Mouse (Mus musculus) hindbrain, embryonic 12.5 days (tissue): ENCODE data around the gene Plppr2. TPM values are rescaled to one million over a fixed set of nuclear protein-coding genes. Genes with fewer than 3 reads are reported as not detected.

Source experiments
- ATAC-seq: fragments of 200-750 bp; cut with Nextera tagmentation; 2 replicates; pipeline ENCODE4 v1.8.0; 2017; ENCODE audit warnings: moderate TSS enrichment; ENCODE audit not compliant: low FRiP score
- H3K27ac ChIP-seq: fragments of 300-500 bp; sonication (generic); 2 replicates; pipeline ENCODE4 v1.5.1; 2016; ENCODE audit warnings: mild to moderate bottlenecking
- H3K27me3 ChIP-seq: fragments of 300-500 bp; sonication (generic); 2 replicates; pipeline ENCODE4 v1.6.1; 2016; ENCODE audit warnings: mild to moderate bottlenecking
- H3K36me3 ChIP-seq: fragments of 300-500 bp; sonication (generic); 2 replicates; pipeline ENCODE4 v1.6.1; 2016; ENCODE audit warnings: mild to moderate bottlenecking
- H3K4me1 ChIP-seq: fragments of 300-500 bp; sonication (generic); 2 replicates; pipeline ENCODE4 v1.6.1; 2016
- H3K4me2 ChIP-seq: fragments of 300-500 bp; sonication (generic); replicated peaks from 2 replicates; pipeline ENCODE4 v1.6.1; 2016; ENCODE audit warnings: mild to moderate bottlenecking
- H3K4me3 ChIP-seq: fragments of 300-500 bp; sonication (generic); 2 replicates; pipeline ENCODE4 v1.5.1; 2016; ENCODE audit warnings: mild to moderate bottlenecking
- H3K9ac ChIP-seq: fragments of 300-500 bp; sonication (generic); 2 replicates; pipeline ENCODE4 v1.6.1; 2016; ENCODE audit warnings: mild to moderate bottlenecking, moderate library complexity
- H3K9me3 ChIP-seq: fragments of 300-500 bp; sonication (generic); replicated peaks from 2 replicates; pipeline ENCODE4 v1.6.1; 2016; ENCODE audit warnings: mild to moderate bottlenecking
- WGBS: fragments of 180-500 bp; shearing (Covaris S2); methylation state at CpG from one replicate; pipeline ENCODE4 v1.1.7; 2016; 5-methylcytosine and 5-hydroxymethylcytosine counted together
- polyA plus RNA-seq: library from polyadenylated mRNA; unstranded; fragments of >200 nt; fragmentation: Nextera tagmentation; extraction: Ambion mirVana; gene quantifications from 2 replicates; pipeline ENCODE4 v1.2.1, GENCODE M21; 2016

The Plppr2 gene
- polyA plus RNA-seq, 1 experiment from 2014 or later = 48.3 TPM

DNA sequence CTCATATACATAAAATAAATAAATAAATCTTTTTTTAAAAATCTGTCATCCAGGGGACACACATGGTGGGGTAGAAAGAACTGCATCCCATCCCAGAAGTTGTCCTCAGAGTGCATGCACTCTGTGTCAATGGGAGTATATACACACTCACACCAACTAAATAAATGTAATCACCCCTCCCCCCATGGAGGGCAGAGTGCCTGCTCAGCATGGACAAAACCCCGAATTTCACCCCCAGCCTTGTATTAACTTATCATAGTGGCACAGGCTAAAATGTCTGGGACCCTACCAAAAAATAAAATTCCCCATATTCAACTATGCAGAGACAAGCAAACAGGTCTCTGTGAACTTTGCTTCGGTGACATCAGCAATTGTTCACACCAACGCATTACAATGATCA is 17.8 kb downstream of the Plppr2 start:
- H3K27me3 ChIP-seq = peaks cover 13% of the 10 kb centered on the region
- no peak overlapping the region for H3K27ac ChIP-seq
- 0 out of 2 replicates have a peak, but pooled peaks cover 3% of the 10 kb centered on the region for H3K9me3 ChIP-seq
- H3K4me2 ChIP-seq = peak overlapping the region; percentile 59; the same call in 1 of the 2 replicates
- no peaks in the 10 kb centered on the region for H3K36me3 ChIP-seq
- no peak overlapping the region for H3K4me3 ChIP-seq
- no peak overlapping the region for H3K9ac ChIP-seq
- 83% methylated on average over 3 of the region's 3 CpGs for whole genome bisulfite sequencing
- peaks cover 16% of the 10 kb centered on the region for H3K4me1 ChIP-seq
- ATAC-seq = no peak

DNA sequence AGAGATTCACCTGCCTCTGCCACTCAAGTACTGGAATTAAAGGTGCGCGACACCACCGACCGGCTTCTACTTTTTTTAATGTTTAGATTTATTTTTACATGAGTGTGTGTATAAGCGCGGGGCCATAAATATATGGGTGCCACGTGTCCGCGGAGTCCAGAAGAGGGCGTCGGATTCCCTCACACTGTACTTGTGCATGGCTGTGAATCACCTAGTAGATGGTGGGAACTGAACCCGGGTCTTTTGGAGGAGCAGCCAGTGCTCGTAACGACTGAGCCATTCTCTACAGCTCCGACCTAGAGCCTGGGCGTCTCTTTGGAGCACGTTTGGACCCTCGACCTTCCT is 18.4 kb downstream of the Plppr2 start:
- ATAC-seq = peak; percentile 72
- Histone ChIP-seq H3K27me3 (peaks cover 17% of the 10 kb centered on the region), H3K9me3 (0 out of 2 replicates have a peak, but pooled peaks cover 3% of the 10 kb centered on the region), H3K36me3 (no peaks in the 10 kb centered on the region), H3K9ac (peak overlapping the region; percentile 80), H3K4me3 (peak overlapping the region; percentile 65), H3K27ac (peak overlapping the region; percentile 92), H3K4me2 (peak overlapping the region; percentile 59), H3K4me1 (peaks cover 16% of the 10 kb centered on the region)
- 3% methylated on average over 18 of the region's 18 CpGs for WGBS

DNA sequence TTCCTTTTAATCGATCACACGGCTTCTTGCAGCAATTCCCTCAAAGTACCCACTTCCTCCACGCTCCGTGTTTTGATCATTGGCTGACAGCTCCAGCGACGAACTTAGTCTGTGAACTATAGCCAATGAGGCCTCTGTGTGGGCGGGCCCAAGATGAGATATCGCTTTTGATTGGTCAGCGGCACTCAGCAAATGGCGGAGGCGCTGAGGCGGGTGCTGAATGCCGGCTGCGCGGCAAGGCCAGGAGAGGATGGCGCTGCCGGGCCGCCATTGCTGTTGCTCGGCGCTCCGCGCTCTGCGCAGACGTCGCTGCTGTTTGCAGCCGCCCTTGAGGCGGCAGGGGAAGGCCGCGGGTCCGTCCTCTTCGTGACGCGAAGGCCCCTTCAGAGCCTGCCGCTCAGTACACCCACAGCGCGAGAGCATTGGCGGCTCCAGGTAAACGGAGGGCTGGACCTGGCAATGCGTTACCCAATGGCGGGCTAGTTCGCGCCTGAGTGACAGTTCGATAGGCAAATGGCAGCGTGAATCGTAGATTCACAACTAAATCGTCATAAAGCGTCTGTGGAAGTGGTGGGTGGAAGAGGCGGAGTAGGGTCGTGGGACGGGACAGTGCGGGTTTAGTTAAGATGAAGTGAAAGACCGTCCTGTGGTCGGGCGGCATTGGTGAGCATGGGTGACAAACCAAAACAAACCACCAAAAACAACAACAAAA is 18.9 kb downstream of the Plppr2 start, which contains the start of gene Swsap1:
Gene Swsap1, plus strand, starts transcription at position 186 of the 712 bp plus-strand sequence.
- peak within 1 kb of the TSS; percentile 92 for H3K27ac ChIP-seq
- H3K9me3 ChIP-seq = 0 out of 2 replicates have a peak, but pooled peaks cover 3% of the 10 kb centered on the region
- peak within 1 kb of the TSS; percentile 65 for H3K4me3 ChIP-seq
- peaks cover 16% of the 10 kb centered on the region for H3K4me1 ChIP-seq
- no peaks in the 10 kb centered on the region for H3K36me3 ChIP-seq
- under 1% methylated on average over 54 of the region's 54 CpGs for WGBS
- peak within 1 kb of the TSS; percentile 60 for H3K4me2 ChIP-seq
- ATAC-seq = peak; percentile 98
- peak within 1 kb of the TSS; percentile 80 for H3K9ac ChIP-seq
- peaks cover 20% of the 10 kb centered on the region for H3K27me3 ChIP-seq

DNA sequence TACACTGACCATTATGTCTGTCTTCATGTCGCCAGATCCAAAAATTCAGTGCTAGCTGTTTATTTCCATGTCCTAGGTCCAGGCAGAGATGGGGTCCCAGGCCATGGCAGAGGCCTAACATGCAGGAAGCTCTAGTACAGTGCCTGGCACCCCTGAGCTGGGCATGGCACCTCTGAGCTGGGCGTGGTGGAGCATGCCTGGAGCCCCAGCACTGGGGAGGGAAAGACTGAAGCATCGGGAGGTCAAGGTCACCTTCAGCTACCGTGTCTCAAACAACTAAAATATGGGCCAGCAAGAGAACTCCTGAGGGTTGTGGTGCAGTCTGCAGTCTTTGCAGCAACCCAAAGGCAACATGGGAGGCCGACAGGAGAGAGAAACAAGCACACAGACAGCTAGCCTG is 21.5 kb downstream of the Plppr2 start:
- ATAC-seq = no peak
- no peak overlapping the region for H3K9ac ChIP-seq
- H3K36me3 ChIP-seq = no peaks in the 10 kb centered on the region
- no peak overlapping the region for H3K27ac ChIP-seq
- 80% methylated on average over 5 of the region's 5 CpGs for WGBS
- no peaks in the 10 kb centered on the region for H3K9me3 ChIP-seq
- peaks cover 35% of the 10 kb centered on the region for H3K4me1 ChIP-seq
- H3K4me2 ChIP-seq = no peak overlapping the region
- no peak overlapping the region for H3K4me3 ChIP-seq
- peaks cover 46% of the 10 kb centered on the region for H3K27me3 ChIP-seq

DNA sequence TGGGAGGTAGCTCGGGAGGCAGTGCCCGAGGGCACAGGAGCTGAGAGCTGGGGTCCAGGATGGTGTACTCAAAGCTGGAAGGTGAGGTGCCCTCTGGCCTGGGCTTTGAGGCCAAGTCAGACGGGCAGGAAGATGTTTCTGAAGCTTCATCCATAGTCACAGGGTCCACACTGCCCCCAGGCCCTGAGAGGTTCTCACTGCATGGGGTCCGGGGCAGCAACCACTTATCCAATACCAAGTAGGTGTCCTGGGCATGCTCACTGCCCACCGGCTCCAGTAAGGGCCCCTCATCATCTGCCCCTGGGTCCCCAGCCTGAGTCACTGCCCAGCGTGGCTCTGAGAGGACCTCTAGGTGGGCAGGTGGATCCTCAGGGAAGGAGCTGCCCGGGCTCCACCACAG is 22.4 kb downstream of the Plppr2 start:
- H3K9me3 ChIP-seq = no peaks in the 10 kb centered on the region
- H3K4me3 ChIP-seq = no peak overlapping the region
- ATAC-seq = no peak
- no peak overlapping the region for H3K27ac ChIP-seq
- no peaks in the 10 kb centered on the region for H3K36me3 ChIP-seq
- peaks cover 33% of the 10 kb centered on the region for H3K4me1 ChIP-seq
- no peak overlapping the region for H3K9ac ChIP-seq
- H3K4me2 ChIP-seq = no peak overlapping the region
- WGBS = 95% methylated on average over 7 of the region's 7 CpGs
- H3K27me3 ChIP-seq = peaks cover 54% of the 10 kb centered on the region

DNA sequence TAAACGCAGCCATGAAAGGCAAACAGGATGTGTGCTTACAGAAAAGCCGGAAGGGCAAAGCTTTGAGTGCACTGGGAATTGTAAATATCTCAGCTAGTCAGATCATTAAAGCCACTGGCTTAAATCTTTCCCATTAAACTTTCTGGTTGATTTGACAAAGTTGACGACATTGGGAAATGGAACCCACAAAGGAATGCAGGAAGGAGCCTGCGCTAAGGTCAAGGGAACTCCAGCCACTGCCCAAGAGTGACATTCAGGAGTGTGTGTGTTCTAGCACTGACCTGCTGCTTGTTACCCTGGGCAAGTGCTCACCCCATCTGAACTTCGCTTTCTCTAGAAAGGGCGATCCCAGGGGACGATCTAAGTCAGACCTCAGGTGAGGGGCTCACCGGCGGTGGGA is 23.3 kb downstream of the Plppr2 start:
- no peak overlapping the region for H3K9ac ChIP-seq
- peaks cover 55% of the 10 kb centered on the region for H3K27me3 ChIP-seq
- H3K36me3 ChIP-seq = no peaks in the 10 kb centered on the region
- no peaks in the 10 kb centered on the region for H3K9me3 ChIP-seq
- H3K4me3 ChIP-seq = no peak overlapping the region
- no peak overlapping the region for H3K4me2 ChIP-seq
- WGBS = 52% methylated on average over 9 of the region's 9 CpGs
- H3K4me1 ChIP-seq = peaks cover 30% of the 10 kb centered on the region
- ATAC-seq = no peak
- no peak overlapping the region for H3K27ac ChIP-seq

DNA sequence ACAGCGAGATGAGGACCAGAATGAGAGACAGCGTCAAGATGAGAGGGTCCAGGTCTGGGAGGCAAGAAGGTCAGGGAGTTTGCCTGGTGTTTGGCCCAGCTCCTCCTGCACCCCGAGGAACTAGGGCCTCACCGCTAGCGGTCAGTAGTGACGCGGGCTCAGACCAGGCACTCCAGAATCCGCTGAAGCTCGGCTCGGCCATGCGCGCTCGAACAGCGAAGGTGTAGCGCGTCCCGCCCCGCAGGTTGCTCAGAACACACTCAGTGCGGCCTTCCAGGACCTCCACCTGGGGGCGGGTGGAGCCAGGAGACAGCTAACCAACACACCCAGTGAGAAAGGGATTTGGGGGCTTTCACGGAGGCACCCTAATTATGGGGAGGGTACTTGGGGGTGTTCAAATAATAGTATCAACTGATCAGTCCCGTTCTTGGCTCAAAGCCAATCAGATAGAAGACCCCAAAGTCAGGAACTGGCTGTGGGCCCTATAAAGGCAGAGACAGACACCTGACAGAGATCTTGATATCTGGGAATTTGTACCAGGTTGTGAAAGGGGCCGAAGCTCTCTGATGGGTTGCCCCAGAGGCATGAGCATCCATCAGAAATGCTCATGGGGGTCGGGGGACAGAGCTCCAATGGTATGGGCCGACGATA is 23.9 kb downstream of the Plppr2 start:
- WGBS = 9% methylated on average over 26 of the region's 26 CpGs
- Histone ChIP-seq H3K4me2 (0 out of 2 replicates have a peak overlapping the region, but pooled peaks have one; percentile 59), H3K4me1 (peaks cover 30% of the 10 kb centered on the region), H3K36me3 (no peaks in the 10 kb centered on the region), H3K27ac (no peak overlapping the region), H3K9ac (no peak overlapping the region), H3K4me3 (0 out of 2 replicates have a peak overlapping the region, but pooled peaks have one; percentile 5), H3K27me3 (peaks cover 55% of the 10 kb centered on the region), H3K9me3 (no peaks in the 10 kb centered on the region)
- ATAC-seq = no peak

DNA sequence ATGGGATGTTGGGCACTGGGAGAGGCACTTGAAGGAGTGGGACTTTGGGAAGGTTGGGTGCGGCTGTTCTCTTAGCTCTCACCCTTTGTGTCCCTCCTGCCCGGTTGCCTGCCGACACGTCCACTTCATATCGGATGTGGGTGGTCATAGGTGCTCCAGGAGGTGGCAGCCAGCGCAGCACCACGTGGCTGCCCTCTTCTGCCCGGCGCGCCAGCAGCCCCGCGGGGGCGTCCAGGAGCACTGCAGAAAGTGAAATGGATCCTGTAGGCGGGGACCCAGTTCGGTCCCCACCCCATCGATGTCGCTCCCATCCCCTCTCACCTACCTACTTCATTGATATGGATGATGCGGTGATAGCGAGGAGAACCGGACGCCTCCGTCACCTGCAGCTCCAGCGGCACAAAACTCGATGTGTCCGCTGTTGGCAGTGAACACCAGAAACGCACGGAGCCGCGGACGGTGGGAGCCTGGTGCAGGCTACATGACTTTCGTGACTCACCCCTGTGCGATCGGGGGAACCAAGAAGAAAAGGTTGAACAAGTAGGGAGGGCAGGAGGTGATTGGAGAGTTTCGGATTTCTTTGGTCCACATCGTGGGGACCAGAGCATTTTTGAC is 24.6 kb downstream of the Plppr2 start:
- peak overlapping the region; percentile 37 for H3K4me3 ChIP-seq
- H3K27me3 ChIP-seq = peaks cover 55% of the 10 kb centered on the region
- H3K36me3 ChIP-seq = no peaks in the 10 kb centered on the region
- H3K4me2 ChIP-seq = peak overlapping the region; percentile 59
- H3K27ac ChIP-seq = no peak overlapping the region
- peaks cover 27% of the 10 kb centered on the region for H3K4me1 ChIP-seq
- 0 out of 2 replicates have a peak overlapping the region, but pooled peaks have one; percentile 35 for H3K9ac ChIP-seq
- ATAC-seq = no peak
- H3K9me3 ChIP-seq = no peaks in the 10 kb centered on the region
- WGBS = 2% methylated on average over 35 of the region's 35 CpGs

DNA sequence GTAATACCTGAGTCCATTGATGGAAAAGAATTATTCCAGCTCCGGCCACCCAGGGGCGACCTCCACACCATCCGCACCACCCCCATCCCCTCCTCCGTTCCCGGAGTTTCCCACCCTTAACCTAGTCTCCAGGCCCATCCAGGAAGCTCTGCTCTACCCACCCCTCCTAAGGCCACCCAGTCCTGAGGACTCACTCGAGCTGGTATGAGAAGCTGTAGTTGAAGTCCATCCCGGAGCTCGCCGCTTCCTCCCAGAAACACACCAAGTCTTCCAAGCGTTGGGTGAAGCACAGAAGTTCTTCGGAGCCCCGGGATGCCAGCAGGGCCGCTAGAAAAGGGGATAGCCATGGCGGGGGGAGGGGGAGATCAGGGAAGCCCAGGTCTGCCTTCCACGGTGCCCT is 25.2 kb downstream of the Plppr2 start:
- peak overlapping the region; percentile 37 for H3K4me3 ChIP-seq
- peaks cover 24% of the 10 kb centered on the region for H3K4me1 ChIP-seq
- H3K27me3 ChIP-seq = peaks cover 55% of the 10 kb centered on the region
- no peaks in the 10 kb centered on the region for H3K36me3 ChIP-seq
- no peak for ATAC-seq
- peak overlapping the region; percentile 59 for H3K4me2 ChIP-seq
- 0% methylated on average over 15 of the region's 15 CpGs for WGBS
- no peaks in the 10 kb centered on the region for H3K9me3 ChIP-seq
- no peak overlapping the region for H3K27ac ChIP-seq
- peak overlapping the region; percentile 39; the same call in 1 of the 2 replicates for H3K9ac ChIP-seq

DNA sequence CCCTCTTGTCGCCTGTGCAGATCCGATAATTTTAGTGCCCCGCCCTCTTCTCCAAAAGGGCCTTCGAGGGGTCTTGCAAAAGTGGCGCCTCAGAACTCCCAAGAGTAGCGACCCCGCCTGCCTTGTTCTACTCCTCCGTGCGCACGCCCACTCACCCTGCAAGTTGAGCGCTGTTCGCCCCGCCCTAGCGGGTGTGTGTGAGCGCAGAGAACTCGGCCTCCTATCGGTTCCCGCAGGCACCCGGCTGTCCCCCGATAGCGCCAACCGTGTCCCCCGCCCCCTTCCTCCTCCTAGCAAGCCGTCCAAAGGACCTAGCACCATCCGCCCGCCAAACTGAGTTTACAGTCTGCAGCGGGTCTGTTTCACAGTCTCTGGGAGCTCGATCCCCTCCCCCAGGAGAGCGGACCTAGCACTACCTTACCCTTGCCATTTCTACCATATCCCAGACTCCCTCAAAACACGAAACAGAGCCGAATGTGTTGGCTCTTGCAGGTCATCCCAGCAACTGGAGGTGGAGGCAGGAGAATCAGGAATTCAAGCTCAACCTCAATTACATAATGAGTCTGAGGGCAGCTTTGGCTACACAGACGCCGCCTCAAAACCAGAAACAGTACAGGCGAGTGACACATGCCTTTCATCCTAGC is 25.7 kb downstream of the Plppr2 start:
- Histone ChIP-seq H3K4me1 (peaks cover 24% of the 10 kb centered on the region), H3K27ac (no peak overlapping the region), H3K4me3 (peak overlapping the region; percentile 37), H3K27me3 (peaks cover 55% of the 10 kb centered on the region), H3K36me3 (no peaks in the 10 kb centered on the region), H3K9ac (peak overlapping the region; percentile 39), H3K4me2 (peak overlapping the region; percentile 59), H3K9me3 (no peaks in the 10 kb centered on the region)
- WGBS = 4% methylated on average over 34 of the region's 34 CpGs
- ATAC-seq = peak; percentile 70

DNA sequence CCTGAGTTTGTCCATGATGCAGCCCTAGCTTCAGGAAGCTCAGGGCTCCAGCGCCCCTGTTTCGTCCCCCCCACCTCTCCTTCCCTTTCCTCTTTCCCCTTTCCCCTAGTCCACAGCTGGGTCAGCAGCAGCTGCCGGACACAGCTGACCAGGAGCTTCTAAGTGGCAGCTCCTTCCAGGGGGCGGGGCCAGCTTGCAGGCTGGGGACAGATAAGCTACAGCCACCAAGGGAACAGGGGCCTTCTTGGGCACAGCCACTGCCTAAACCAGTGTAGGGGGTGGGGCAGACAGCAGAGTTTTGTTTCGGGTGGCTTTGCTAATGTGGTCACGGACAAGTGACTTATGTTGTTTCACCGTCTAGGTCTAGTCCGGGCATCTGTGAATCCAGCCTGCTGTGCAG is 26.6 kb downstream of the Plppr2 start, which contains the start of gene Epor:
Gene Epor, minus strand, starts transcription at position 90 of the 400 bp plus-strand sequence.
- ATAC-seq = 0 out of 2 replicates have a peak, but pooled peaks have one; percentile 18
- 26% methylated on average over 8 of the region's 8 CpGs for WGBS

DNA sequence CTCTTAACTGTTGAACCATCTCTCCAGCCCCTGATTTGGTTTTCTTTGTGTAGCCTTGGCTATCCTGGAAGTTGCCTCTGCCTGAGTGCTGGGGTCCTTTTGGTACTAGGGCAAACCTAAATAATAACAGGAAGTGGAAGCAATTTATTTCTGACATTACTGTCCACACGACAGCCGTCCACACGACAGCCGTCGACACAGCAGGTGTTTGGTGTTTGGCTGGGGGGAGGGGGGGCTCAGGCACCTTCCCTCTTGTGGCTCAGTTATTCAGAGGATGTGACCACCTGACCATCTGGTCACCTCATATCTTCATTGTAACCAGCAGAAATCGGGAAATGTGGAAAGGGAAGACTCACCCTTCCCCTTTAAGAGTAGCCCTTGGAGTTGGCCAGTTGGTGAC is 32.0 kb downstream of the Plppr2 start:
- no peaks in the 10 kb centered on the region for H3K4me1 ChIP-seq
- 75% methylated on average over 6 of the region's 6 CpGs for WGBS
- no peak overlapping the region for H3K4me2 ChIP-seq
- no peak for ATAC-seq
- no peaks in the 10 kb centered on the region for H3K9me3 ChIP-seq
- no peak overlapping the region for H3K4me3 ChIP-seq
- no peak overlapping the region for H3K27ac ChIP-seq
- no peak overlapping the region for H3K9ac ChIP-seq
- peaks cover 7% of the 10 kb centered on the region; the same call in 1 of the 2 replicates for H3K27me3 ChIP-seq
- no peaks in the 10 kb centered on the region for H3K36me3 ChIP-seq

More for the DNA sequence above, 26.6 kb downstream of the Plppr2 start, which contains the start of gene Epor:
- H3K4me3 ChIP-seq = peak within 1 kb of the TSS; percentile 37
- peak within 1 kb of the TSS; percentile 59 for H3K4me2 ChIP-seq
- H3K27me3 ChIP-seq = peaks cover 57% of the 10 kb centered on the region
- H3K36me3 ChIP-seq = no peaks in the 10 kb centered on the region
- peaks cover 24% of the 10 kb centered on the region for H3K4me1 ChIP-seq
- peak within 1 kb of the TSS; percentile 39 for H3K9ac ChIP-seq
- H3K9me3 ChIP-seq = no peaks in the 10 kb centered on the region
- H3K27ac ChIP-seq = no peak within 1 kb of the TSS
